Mouse (Mus musculus) regulatory T cell (primary cell): ENCODE results near the gene Treml2.

Experiments used
- in situ Hi-C: fragments of 300-600 bp; cut with MboI, MseI; formaldehyde crosslinking; loops from one replicate; pipeline ENCODE4 v1.15.1; 2025; ENCODE audit warnings: high pct_unique_total_duplicates

Gene Treml2

DNA sequence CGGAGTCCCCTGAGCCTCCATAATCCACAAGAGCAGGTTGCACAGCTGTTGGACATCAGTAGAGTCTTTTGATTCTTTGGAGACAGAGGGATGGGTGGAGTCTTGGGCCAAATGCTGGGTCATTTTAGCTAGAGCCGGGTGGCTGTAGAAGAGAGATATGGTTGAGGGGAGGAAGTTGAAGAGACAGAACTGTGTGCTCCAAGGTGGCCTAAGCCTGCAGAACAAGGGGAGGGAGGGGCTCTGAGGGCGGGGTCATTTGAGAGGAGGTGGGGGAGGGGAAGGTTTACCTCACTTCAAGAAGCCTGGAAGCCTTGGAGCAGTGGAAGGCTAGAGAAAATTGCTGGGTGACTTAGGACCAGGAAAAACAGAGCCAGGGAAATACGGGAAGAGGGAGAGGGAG is at the start of gene Treml2:
TSS of gene Treml2 (plus strand) at position 296 of the 400 bp plus-strand sequence.
- in situ Hi-C loops, result loop anchor here (10.0 kb wide), 1 partner anchor 704 kb away; no protein-coding TSS in a partner anchor

DNA sequence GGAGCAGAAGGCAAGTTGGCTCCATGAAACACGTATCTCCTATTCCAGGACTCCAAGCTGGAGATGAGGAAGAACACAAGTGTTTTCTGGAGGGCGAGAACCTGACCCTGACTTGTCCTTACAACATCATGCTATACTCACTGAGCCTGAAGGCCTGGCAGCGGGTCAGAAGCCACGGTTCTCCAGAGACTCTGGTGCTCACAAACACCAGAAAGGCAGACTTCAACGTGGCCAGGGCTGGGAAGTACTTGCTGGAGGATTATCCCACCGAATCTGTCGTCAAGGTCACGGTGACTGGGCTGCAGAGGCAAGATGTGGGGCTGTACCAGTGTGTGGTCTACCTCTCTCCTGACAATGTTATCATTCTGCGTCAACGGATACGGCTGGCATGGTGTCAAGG is 49.8 kb upstream of the Treml2 start:
- in situ Hi-C loops, result no loop called here

DNA sequence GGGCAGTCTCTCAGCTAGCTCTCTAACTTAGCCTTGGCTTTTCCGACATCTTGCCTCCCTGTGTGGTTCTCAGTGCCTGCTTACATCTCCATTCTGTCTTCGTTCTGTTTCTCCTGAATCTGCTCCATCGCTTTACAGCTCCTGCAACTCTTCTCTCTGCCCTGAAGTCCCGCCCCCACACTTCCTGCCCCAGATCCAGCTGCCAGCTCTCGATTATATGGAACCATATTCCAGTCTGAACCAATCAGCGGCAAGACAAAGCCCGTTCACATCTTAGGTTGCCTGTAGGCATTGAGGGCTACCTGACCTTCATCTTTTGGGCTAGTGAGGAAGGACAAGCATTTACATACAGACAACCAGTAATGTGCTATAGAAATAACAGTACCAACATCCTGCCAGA is 48.7 kb upstream of the Treml2 start:
- in situ Hi-C loops, result loop anchor here (10.0 kb wide), 1 partner anchor 804 kb away; no protein-coding TSS in a partner anchor

DNA sequence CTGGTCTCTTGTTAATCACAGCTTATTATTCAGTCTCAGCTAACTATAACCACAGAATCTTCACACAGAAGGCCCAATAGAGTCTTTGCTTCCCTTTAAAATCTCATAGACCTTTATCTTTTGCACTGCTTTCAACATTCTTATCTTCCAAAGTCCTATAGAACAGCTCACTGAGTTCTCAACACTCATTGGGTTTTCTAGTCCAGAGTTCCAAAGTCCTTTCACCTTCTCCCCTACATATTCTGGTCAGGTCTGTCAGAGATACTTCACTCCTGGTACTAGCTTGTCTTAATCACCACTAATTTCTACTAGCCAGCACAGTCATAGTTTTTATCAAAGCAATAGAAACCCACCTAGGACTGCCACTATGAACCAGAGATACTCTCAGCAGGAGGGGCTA is 42.7 kb upstream of the Treml2 start:
- in situ Hi-C loops, result loop anchor here (10.0 kb wide), 1 partner anchor 798 kb away; no protein-coding TSS in a partner anchor

DNA sequence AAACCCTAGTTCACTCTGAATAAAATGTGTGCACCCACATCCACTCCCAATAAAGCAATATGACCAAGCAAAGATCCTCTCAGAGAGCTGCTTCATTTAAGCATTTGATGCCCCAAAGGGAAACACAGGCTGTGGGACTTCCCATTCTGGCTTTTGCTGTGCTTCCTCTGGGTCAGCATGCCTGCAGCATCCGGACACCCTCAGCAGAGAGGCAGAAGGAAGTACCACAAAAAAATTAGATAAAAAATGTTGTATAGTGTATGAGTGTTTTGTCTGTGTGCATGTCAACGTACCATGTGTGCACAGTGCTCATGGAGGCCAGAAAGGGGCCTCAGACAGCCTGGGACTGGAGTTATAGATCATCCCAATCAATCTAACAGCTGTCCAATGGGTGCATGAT is 37.4 kb upstream of the Treml2 start:
- in situ Hi-C loops, result no loop called here

DNA sequence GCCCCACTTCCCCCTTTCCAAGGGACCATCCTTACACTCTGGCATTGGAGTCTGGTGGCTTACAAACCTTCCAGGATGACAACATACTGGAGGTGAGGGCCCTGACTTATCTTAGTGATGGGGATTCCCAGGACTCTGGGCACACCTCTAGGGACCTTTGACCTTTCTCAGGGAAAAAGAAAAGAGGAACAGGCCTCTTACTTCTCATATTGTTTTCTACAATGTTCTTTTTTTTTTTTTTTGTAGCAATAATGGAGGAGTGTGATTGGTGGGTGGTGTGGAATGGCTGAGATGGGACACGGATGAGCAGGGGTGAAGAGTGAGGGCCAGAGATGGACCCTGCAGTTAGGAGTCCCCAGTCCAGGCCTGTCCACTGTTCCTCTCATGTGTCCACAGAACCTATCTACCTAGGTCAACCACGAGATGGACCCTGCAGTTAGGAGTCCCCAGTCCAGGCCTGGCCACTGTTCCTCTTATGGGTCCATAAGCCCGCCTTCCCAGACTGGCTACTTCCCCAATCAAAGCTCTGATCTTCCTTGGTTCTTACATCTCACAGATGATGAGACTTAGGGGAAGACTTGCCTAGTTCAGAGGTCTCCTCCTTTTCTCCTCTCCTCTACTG is 35.4 kb upstream of the Treml2 start, which contains the start of gene Treml4:
TSS of gene Treml4 (plus strand) at position 555 of the 622 bp plus-strand sequence.
- in situ Hi-C loops, result no loop called here

DNA sequence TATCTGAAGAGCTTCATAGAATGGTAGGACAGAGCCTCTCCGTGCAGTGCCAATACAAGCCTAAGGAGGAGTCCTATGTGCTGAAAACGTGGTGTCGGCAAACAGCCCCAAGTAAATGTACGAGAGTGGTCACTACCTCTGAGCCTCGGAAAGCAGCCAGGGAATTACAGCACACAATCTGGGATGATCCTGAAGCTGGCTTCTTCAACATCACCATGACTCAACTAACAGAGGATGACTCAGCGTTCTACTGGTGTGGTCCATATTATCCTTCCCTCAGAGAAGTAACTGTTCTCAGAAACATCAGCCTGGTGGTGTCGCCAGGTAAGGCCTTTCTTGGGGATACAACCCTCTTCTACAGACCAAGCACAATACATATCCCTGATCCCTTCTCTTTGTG is 34.6 kb upstream of the Treml2 start:
- in situ Hi-C loops, result no loop called here

DNA sequence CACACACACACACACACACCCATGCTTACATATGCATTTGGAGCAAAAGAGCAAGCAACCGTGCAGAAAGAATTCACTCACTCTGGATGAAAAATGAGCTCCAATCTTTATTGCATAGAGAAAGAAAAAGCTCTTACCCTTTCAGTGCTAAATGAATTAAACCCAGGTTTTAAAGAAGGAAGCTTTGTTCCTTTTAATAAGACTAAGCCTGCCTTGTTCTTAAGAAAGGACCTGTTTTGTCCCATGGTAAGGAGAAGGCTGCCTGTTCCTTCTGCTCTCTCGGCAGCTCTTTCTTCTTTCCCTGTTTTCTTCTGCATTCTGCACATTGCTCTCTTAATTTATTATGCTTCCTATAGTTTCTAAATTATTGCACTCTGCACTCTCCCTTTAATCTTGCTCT is 33.2 kb upstream of the Treml2 start:
- in situ Hi-C loops, result no loop called here

DNA sequence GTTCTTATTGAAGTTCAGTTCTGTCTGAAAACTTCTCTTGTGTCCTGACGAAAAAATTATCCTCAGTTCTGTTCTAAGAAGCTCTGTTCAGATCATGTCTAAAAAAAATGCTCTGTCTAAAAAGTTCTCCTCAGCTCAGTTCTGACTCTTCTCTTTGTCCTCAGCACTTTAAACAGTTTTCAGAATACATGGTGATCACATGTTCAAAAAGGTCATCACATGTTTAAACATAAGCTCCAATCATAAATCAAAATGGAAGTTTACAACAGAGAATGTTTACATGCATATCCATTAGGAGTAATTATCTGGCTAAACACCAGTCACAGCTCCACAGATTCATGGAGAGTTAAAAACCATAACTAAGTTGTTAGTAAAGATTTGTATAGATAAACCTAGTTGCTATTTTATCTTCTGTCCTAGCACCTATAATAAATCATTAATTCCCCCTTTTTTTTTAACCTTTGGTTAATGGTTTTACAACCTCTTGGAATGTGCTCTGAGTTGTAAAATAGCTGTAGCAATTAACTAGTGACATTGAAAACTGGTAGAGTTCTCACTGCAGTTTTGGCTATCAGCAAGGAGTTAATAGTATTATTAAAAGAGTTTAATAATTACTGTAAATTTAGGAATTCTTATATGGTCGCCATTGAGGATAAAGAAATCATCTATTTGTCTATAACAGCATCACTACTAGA is 32.5 kb upstream of the Treml2 start:
- in situ Hi-C loops, result no loop called here

DNA sequence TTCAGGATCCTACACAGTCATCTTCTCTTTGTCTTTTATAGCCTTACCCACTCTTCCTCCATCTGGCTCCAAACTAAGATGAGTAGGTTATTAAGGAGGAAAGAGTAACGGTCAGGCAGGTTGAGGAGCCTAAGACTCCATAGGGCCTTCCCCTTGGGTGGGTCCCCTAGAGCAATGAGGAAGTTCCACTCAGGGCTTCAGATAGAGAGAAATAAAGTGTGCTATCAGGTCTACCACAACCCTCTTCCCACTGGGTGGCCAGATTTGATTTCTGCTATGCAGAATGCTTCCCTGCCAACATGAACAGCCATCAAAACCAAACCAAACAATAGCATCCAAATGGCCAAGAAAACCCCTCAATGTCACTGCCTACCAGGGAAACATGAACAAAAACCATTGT is 31.7 kb upstream of the Treml2 start:
- in situ Hi-C loops, result no loop called here

DNA sequence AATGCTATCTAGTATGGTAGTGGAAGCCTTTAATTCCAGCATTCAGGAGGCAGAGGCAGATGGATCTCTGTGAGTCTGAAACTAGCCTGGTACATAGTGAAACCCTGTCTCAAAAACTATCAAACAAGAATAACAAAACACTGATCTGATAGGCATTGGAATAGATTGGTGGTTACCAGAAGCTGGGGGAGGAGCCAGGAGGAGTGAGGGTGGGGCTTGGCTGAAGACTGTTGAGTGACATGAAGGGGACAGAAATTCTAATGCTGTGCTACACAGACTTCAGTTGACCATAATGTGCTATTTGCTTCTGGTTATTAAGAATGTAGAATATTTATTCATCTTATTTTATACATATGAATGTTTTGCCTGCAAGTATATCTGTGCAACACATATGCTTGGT is 31.0 kb upstream of the Treml2 start:
- in situ Hi-C loops, result no loop called here

DNA sequence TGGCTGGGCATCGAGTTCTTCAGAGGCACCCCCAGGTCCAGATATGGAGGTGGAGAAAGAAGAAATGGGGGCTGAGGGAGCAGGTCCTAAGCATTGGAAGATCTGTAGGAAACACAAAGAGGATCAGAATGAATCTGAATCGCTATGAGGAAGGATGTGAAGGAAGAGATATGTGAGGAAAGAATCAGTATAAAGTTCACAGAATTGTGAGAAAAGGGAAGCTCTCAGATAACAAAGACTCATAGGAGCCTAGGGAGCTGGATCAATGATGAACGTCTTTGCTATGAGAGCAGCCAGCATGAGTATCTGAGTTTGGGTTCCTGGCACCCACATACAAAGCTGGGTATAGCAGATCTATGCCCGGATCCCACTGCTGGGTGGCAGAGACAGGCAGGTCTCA is 29.5 kb upstream of the Treml2 start:
- in situ Hi-C loops, result loop anchor here (5.0 to 10.0 kb wide), 3 partner anchors 67 to 1195 kb away; no protein-coding TSS in a partner anchor

DNA sequence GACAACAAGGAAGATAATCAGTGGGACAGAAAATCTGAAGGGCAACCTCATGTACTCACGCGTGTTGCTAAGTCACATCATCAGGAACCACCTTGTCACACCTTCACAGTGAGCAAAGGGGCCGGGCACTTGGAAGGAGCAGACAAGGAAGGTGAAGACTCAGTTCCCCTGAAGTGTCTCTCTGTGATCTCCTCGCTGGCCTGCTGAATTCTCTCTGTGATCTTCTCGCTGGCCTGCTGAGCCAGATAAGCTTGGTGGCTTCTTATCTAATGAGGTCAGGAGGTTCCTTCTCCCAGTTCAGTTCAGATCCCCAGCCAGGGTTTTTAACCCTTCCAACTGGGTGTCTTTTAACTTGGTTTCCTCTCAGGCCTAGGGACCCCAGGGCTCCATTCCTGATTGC is 27.1 kb upstream of the Treml2 start:
- in situ Hi-C loops, result loop anchor here (5.0 to 10.0 kb wide), 3 partner anchors 65 to 1193 kb away; no protein-coding TSS in a partner anchor

DNA sequence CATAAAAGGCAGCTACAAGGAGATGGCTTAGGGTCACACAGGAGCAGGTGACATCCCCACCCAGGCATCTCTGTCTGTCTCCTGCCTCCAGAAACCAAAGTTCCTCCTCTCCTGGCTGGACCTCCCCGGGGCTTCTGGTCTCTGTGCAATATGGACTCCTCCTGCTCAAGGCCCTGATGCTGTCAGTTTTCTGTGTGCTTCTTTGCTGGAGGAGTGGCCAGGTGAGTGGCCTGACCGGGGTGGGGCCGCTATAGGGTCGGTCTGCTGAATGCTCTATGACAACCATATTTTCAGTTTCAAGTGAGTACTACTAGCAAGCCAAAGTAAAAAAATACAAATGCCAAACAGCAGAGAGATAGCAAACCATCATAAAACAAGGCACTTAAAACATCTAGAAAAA is 26.7 kb upstream of the Treml2 start:
- in situ Hi-C loops, result loop anchor here (5.0 to 10.0 kb wide), 3 partner anchors 65 to 1192 kb away; no protein-coding TSS in a partner anchor

DNA sequence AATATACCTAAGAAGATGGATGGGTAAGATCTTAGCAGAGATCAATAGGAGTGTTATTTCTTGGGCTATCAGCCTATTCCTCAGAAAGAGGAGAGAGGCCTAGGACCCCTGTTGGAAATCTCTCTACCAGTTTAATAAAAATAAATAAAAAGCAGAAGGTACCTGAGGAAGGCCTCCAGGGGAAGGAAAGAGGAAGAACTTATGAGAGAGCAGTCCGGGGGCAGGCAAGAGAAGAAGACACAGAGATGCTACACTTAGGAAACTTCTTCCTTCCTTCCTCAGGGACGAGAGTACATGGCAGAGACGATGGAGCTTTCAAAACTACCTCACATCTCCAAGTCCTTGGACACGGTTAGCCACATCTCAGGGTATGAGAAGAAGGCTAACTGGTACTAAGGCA is 25.2 kb upstream of the Treml2 start:
- in situ Hi-C loops, result loop anchor here (5.0 to 10.0 kb wide), 3 partner anchors 63 to 1191 kb away; no protein-coding TSS in a partner anchor

DNA sequence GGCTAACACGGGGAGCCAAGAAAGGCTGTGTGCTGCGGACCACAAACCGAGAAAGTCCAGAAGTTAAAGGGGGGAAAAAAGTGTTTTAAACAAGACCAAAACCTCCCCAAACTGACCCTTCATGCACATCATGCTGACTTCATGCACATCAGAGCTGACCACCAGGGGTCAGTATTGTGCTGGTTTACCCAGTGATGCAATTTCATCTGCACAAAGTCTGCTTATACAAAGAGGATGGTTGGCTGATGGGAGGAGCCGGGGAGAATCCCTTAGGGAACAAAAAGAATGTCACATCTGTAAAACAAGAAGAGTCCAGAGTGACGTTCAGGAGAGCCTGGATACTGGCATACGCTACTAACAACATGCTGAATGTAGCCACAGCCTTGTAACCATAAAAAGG is 24.4 kb upstream of the Treml2 start:
- in situ Hi-C loops, result loop anchor here (5.0 to 10.0 kb wide), 3 partner anchors 62 to 1190 kb away; no protein-coding TSS in a partner anchor

DNA sequence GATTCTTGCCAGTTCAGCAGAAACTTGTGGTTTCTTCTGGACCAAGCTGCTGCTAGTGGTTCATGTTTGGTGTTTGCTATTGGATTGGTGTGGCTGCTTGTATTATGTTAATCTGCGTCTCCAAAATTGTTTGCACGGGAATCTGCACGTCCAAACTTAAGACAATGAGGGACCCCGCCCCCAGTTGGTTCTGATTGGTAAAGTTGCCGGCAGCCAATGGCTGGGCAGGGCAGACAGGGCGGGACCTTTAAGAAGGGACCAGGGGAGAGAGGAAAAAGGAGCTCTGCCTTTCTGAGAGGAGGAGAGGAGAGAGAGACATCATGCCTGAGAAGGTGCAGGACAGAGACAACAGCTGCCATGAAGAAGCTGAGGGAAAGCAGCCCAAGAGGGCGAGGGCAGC is 23.6 kb upstream of the Treml2 start:
- in situ Hi-C loops, result loop anchor here (10.0 kb wide), 2 partner anchors 339 to 1189 kb away; no protein-coding TSS in a partner anchor

DNA sequence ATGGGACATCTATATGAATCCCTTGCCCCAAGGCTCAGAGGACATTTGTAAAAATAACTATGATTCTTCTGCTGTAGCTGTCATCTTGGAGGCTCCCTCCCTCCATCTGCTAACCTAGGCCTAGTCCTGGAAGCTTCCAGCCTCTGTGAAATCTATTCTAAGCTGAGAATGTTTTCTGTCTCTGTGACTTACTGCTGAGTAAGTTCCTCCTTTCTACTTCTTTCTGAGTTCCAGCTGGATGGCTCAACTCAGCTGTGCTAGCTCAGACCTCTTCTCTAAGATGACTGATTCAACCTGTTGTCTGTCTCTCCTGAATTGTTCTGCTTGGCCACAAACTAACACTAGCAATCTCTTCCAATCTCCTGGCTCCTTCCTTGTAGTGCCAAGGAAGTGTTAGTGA is 20.9 kb upstream of the Treml2 start:
- in situ Hi-C loops, result loop anchor here (10.0 kb wide), 2 partner anchors 336 to 1186 kb away; no protein-coding TSS in a partner anchor

DNA sequence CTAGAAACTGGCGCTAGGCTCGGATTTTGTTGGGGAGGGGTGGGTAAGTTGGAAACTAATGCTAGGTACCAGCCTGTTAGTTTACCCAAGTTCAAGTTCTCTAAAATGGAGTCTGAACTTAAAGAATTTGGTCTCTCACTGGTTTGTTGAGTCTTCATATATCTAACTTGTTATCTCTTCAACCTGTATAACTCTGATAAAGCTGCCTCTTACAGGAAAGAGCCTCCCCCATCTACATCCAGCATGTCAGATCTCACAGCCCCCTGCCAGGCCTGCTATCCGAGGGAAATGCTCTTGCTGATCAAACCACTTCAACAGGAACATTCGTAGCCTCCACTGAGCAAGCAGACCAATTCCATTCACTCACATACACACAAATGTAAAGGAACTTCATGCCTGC is 20.3 kb upstream of the Treml2 start:
- in situ Hi-C loops, result loop anchor here (10.0 kb wide), 2 partner anchors 336 to 1186 kb away; no protein-coding TSS in a partner anchor

DNA sequence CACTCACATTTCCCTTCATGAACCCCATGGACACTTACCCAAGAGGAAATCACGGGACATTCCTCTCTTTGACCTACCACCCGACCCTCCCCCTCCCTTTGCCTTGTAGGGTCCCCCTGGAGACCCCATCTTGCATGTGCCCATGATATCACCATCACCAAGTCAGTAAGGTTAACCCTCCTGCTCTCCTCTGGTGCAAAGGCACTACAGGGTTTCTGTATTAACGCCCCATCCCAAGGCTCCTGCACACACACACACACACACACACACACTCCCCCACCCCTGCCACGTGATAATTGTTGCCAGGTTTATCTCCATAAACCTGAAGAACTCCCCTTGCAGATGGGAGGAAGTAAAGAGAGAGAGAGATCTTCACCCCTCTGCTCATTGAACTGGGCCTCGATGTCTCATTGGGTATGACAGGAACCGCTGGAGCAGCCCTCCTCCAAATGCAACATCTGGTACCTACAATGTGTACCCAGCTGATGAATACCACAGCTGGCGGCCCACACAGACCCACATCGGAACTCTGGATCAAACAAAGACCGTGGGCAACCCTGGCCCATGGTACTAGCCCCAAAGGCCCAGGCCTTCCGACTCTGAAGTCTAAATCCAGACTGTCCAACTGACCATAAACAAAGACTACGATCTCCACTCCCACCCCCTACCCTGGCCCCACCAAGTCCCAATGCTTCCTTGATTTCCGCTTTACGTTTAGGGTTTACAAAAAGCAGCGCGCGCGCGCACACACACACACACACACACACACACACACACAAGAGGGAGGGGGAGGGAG is 18.2 kb upstream of the Treml2 start:
- in situ Hi-C loops, result no loop called here

DNA sequence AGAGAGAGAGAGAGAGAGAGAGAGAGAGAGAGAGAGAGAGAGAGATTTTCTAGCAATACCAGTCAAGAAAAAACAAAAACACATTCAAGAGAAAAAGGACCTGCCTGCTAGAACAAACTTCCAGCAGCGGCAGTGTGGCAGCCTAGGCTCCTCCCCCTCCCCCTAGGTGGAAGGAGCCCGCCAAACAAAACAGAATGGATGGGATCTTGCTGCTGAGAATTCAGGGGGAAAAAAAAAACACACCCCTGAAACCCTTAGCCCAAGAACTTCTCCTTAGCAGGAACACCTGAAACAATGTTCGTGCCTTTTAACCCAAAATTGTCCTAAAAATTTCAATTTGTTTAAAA is 17.6 kb upstream of the Treml2 start:
- in situ Hi-C loops, result no loop called here

DNA sequence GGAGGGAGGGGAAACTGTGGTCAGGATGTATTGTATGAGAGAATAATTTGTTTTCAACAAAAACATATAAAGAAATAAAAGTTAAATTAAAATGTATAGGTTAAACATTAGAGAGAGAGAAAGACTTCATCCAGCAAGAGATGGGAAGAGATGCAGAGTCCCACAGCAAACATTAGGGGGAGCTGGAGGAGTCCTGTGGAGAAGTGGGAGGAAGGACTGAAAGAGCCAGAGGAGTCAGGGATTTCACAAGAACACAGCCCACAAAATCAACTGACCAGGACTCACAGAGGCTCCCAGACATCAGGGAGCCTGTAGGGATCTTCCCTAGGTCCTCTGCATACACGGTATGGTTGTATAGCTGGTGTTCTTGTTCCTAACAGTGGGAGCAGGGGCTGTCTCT is 12.5 kb upstream of the Treml2 start:
- in situ Hi-C loops, result no loop called here
